Mouse (Mus musculus): ENCODE results near the gene Pafah1b1. TPM values are rescaled to one million over a fixed set of nuclear protein-coding genes. Genes with fewer than 3 reads are reported as not detected.

Pafah1b1 gene
- polyA plus RNA-seq, 1 experiment from 2014 or later: 102 TPM

GRCm38 (mm10) chr11:74710671-74711070 is 13.8 kb downstream of the Pafah1b1 start:
- 96% methylated on average over 1 of the region's 1 CpGs for WGBS
- ATAC-seq (replicated peaks; ENCODE audit: insufficient number of reproducible peaks, low FRiP score, low TSS enrichment, low read depth) (no peak), DNase-seq (ENCODE audit: low spot score) (no peak)
- Histone ChIP-seq H3K27me3 (ENCODE audit: control insufficient read depth, insufficient read depth, low read length) (no peaks in the 10 kb centered on the region), H3K9ac (replicated peaks; ENCODE audit: low read length) (no peak overlapping the region), H3K27ac (replicated peaks; ENCODE audit: low read depth, low read length) (no peak overlapping the region), H3K9me3 (replicated peaks; ENCODE audit: control insufficient read depth, low read length) (no peaks in the 10 kb centered on the region), H3K4me3 (ENCODE audit: low read depth, low read length) (no peak overlapping the region), H3K36me3 (replicated peaks; ENCODE audit: control insufficient read depth, insufficient read depth, low read depth, low read length) (no peaks in the 10 kb centered on the region), H3K4me2 (ENCODE audit: low read depth, low read length) (no peak overlapping the region), H3K4me1 (ENCODE audit: control insufficient read depth, insufficient read depth, low read length) (no peaks in the 10 kb centered on the region)

DNA sequence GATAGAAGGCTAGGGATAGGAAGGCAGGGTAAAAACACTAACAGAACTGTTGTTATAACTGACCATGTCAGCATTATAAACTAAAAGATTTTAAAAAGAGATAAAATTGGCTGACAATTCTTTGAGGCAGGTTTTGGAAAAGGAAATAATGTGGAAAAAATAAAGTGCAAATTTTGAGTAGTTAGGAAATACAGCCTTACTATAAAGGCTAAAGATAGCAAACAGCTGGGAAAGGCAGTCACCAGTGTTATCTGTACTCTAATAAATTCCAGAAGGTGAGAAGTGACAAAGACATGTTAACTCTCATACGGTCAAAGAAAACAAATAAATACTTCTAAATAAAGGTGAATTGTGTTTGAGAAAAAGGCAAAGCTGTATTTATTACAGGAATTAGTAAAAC is 15.7 kb downstream of the Pafah1b1 start:
- H3K4me1 ChIP-seq (ENCODE audit: control insufficient read depth, insufficient read depth, low read length): no peaks in the 10 kb centered on the region
- no peak overlapping the region for H3K9ac ChIP-seq (replicated peaks; ENCODE audit: low read length)
- H3K36me3 ChIP-seq (replicated peaks; ENCODE audit: control insufficient read depth, insufficient read depth, low read depth, low read length): no peaks in the 10 kb centered on the region
- no peak overlapping the region for H3K27ac ChIP-seq (replicated peaks; ENCODE audit: low read depth, low read length)
- no peak overlapping the region for H3K4me2 ChIP-seq (ENCODE audit: low read depth, low read length)
- no peak overlapping the region for H3K4me3 ChIP-seq (ENCODE audit: low read depth, low read length)
- no peaks in the 10 kb centered on the region for H3K27me3 ChIP-seq (ENCODE audit: control insufficient read depth, insufficient read depth, low read length)
- WGBS: 81% methylated on average over 1 of the region's 1 CpGs
- H3K9me3 ChIP-seq (replicated peaks; ENCODE audit: control insufficient read depth, low read length): no peaks in the 10 kb centered on the region
- ATAC-seq (replicated peaks; ENCODE audit: insufficient number of reproducible peaks, low FRiP score, low TSS enrichment, low read depth): no peak
- no peak for DNase-seq (ENCODE audit: low spot score)

GRCm38 (mm10) chr11:74704068-74704467 is 20.4 kb downstream of the Pafah1b1 start:
- Histone ChIP-seq H3K36me3 (replicated peaks; ENCODE audit: control insufficient read depth, insufficient read depth, low read depth, low read length) (no peaks in the 10 kb centered on the region), H3K4me1 (ENCODE audit: control insufficient read depth, insufficient read depth, low read length) (no peaks in the 10 kb centered on the region), H3K27ac (replicated peaks; ENCODE audit: low read depth, low read length) (no peak overlapping the region), H3K27me3 (ENCODE audit: control insufficient read depth, insufficient read depth, low read length) (no peaks in the 10 kb centered on the region), H3K4me2 (ENCODE audit: low read depth, low read length) (no peak overlapping the region), H3K4me3 (ENCODE audit: low read depth, low read length) (no peak overlapping the region), H3K9ac (replicated peaks; ENCODE audit: low read length) (no peak overlapping the region), H3K9me3 (replicated peaks; ENCODE audit: control insufficient read depth, low read length) (no peaks in the 10 kb centered on the region)
- DNase-seq (ENCODE audit: low spot score) (no peak), ATAC-seq (replicated peaks; ENCODE audit: insufficient number of reproducible peaks, low FRiP score, low TSS enrichment, low read depth) (no peak)
- 91% methylated on average over 2 of the region's 2 CpGs for WGBS

GRCm38 (mm10) chr11:74699505-74699904 is 25.0 kb downstream of the Pafah1b1 start:
- Histone ChIP-seq H3K4me1 (ENCODE audit: control insufficient read depth, insufficient read depth, low read length) (no peaks in the 10 kb centered on the region), H3K36me3 (replicated peaks; ENCODE audit: control insufficient read depth, insufficient read depth, low read depth, low read length) (peaks cover 3% of the 10 kb centered on the region; the same call in 1 of the 2 replicates), H3K9me3 (replicated peaks; ENCODE audit: control insufficient read depth, low read length) (no peaks in the 10 kb centered on the region), H3K27me3 (ENCODE audit: control insufficient read depth, insufficient read depth, low read length) (no peaks in the 10 kb centered on the region), H3K27ac (replicated peaks; ENCODE audit: low read depth, low read length) (no peak overlapping the region), H3K4me3 (ENCODE audit: low read depth, low read length) (no peak overlapping the region), H3K4me2 (ENCODE audit: low read depth, low read length) (no peak overlapping the region), H3K9ac (replicated peaks; ENCODE audit: low read length) (no peak overlapping the region)
- no peak for ATAC-seq (replicated peaks; ENCODE audit: insufficient number of reproducible peaks, low FRiP score, low TSS enrichment, low read depth)
- no peak for DNase-seq (ENCODE audit: low spot score)
- WGBS: 89% methylated on average over 2 of the region's 2 CpGs

DNA sequence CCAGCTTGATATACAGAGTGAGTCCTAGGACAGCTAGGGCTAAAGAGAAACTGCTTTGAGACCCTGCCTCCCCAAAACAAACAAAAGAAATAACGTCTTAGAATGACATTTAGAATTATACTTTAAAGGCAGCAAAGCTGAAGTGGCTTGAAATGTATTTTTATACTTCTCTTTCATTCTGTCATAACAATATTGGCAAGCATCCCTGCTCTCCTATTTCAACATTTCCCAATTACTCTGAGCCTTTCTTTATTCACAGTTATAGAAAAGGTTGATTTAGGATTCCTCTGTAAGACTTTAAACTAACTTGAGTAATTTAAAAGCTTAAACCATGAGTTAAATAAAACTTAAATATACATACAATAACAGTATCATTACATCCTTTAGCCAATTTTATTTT is 32.3 kb downstream of the Pafah1b1 start:
- Histone ChIP-seq H3K36me3 (replicated peaks; ENCODE audit: control insufficient read depth, insufficient read depth, low read depth, low read length) (peaks cover 1% of the 10 kb centered on the region; the same call in 1 of the 2 replicates), H3K4me1 (ENCODE audit: control insufficient read depth, insufficient read depth, low read length) (no peaks in the 10 kb centered on the region), H3K9me3 (replicated peaks; ENCODE audit: control insufficient read depth, low read length) (no peaks in the 10 kb centered on the region), H3K27me3 (ENCODE audit: control insufficient read depth, insufficient read depth, low read length) (no peaks in the 10 kb centered on the region), H3K9ac (replicated peaks; ENCODE audit: low read length) (no peak overlapping the region), H3K4me2 (ENCODE audit: low read depth, low read length) (no peak overlapping the region), H3K27ac (replicated peaks; ENCODE audit: low read depth, low read length) (no peak overlapping the region), H3K4me3 (ENCODE audit: low read depth, low read length) (no peak overlapping the region)
- ATAC-seq (replicated peaks; ENCODE audit: insufficient number of reproducible peaks, low FRiP score, low TSS enrichment, low read depth): no peak
- 84% methylated on average over 1 of the region's 1 CpGs for WGBS
- no peak for DNase-seq (ENCODE audit: low spot score)

- Histone ChIP-seq H3K9ac (replicated peaks; ENCODE audit: low read length) (no peak overlapping the region), H3K27ac (replicated peaks; ENCODE audit: low read depth, low read length) (no peak overlapping the region), H3K27me3 (ENCODE audit: control insufficient read depth, insufficient read depth, low read length) (no peaks in the 10 kb centered on the region), H3K36me3 (replicated peaks; ENCODE audit: control insufficient read depth, insufficient read depth, low read depth, low read length) (peaks cover 7% of the 10 kb centered on the region), H3K4me2 (ENCODE audit: low read depth, low read length) (no peak overlapping the region), H3K4me3 (ENCODE audit: low read depth, low read length) (no peak overlapping the region), H3K9me3 (replicated peaks; ENCODE audit: control insufficient read depth, low read length) (no peaks in the 10 kb centered on the region), H3K4me1 (ENCODE audit: control insufficient read depth, insufficient read depth, low read length) (no peaks in the 10 kb centered on the region)
- ATAC-seq (replicated peaks; ENCODE audit: insufficient number of reproducible peaks, low FRiP score, low TSS enrichment, low read depth) (no peak), DNase-seq (ENCODE audit: low spot score) (no peak)
- 92% methylated on average over 4 of the region's 4 CpGs for WGBS
Measured at GRCm38 (mm10) chr11:74675156-74675555, 49.3 kb downstream of the Pafah1b1 start.

DNA sequence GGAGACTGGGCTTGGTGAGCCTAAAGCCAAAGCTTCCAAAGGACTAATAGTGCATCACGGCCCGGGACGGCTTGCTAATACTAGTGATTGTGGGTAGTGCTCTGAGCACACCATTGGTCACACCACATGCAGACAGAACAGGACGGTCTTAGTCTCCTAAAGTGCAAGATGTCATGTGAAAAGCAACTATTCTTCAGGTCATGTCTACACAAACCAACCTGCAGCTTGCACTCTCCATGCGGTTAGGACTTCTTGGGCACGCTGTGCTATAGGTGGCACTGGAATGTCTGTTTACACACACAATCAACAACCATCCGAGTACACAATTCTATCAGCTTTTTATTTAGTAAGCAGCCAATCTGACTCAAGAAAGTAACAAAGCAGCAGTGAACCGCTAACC is 49.8 kb downstream of the Pafah1b1 start:
- Histone ChIP-seq H3K9ac (replicated peaks; ENCODE audit: low read length) (no peak overlapping the region), H3K4me1 (ENCODE audit: control insufficient read depth, insufficient read depth, low read length) (no peaks in the 10 kb centered on the region), H3K27ac (replicated peaks; ENCODE audit: low read depth, low read length) (no peak overlapping the region), H3K4me3 (ENCODE audit: low read depth, low read length) (no peak overlapping the region), H3K4me2 (ENCODE audit: low read depth, low read length) (no peak overlapping the region), H3K9me3 (replicated peaks; ENCODE audit: control insufficient read depth, low read length) (no peaks in the 10 kb centered on the region), H3K36me3 (replicated peaks; ENCODE audit: control insufficient read depth, insufficient read depth, low read depth, low read length) (peaks cover 7% of the 10 kb centered on the region), H3K27me3 (ENCODE audit: control insufficient read depth, insufficient read depth, low read length) (no peaks in the 10 kb centered on the region)
- no peak for ATAC-seq (replicated peaks; ENCODE audit: insufficient number of reproducible peaks, low FRiP score, low TSS enrichment, low read depth)
- DNase-seq (ENCODE audit: low spot score): no peak
- WGBS: 95% methylated on average over 8 of the region's 8 CpGs

DNA sequence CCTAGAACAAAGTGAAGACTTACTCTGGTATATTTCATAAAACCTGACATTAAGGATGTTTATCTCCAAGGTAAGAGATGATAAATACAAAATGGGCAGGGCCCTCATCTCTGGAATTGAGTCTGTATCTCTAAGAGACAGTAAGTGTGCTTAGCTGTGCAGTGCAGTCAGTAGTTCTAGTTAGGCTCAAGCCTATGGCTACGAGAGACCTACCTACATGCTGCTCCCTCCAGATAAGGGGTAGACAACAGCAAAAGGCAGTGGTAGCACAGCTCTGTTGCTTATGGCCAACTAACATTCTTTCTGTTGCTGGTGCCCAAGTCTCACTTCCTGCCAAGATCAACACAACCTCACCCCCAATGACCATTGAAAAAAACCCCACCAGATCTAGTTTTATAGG is 50.9 kb downstream of the Pafah1b1 start:
- Histone ChIP-seq H3K9ac (replicated peaks; ENCODE audit: low read length) (no peak overlapping the region), H3K27me3 (ENCODE audit: control insufficient read depth, insufficient read depth, low read length) (no peaks in the 10 kb centered on the region), H3K4me3 (ENCODE audit: low read depth, low read length) (no peak overlapping the region), H3K4me1 (ENCODE audit: control insufficient read depth, insufficient read depth, low read length) (no peaks in the 10 kb centered on the region), H3K36me3 (replicated peaks; ENCODE audit: control insufficient read depth, insufficient read depth, low read depth, low read length) (peaks cover 5% of the 10 kb centered on the region), H3K4me2 (ENCODE audit: low read depth, low read length) (no peak overlapping the region), H3K27ac (replicated peaks; ENCODE audit: low read depth, low read length) (no peak overlapping the region), H3K9me3 (replicated peaks; ENCODE audit: control insufficient read depth, low read length) (no peaks in the 10 kb centered on the region)
- WGBS: 86% methylated on average over 1 of the region's 1 CpGs
- ATAC-seq (replicated peaks; ENCODE audit: insufficient number of reproducible peaks, low FRiP score, low TSS enrichment, low read depth) (no peak), DNase-seq (ENCODE audit: low spot score) (no peak)
